Mouse (Mus musculus) lung, embryonic 14.5 days (tissue): ENCODE results near the gene Ceacam19. TPM values are rescaled to one million over a fixed set of nuclear protein-coding genes. Genes with fewer than 3 reads are reported as not detected.
A peak's percentile ranks its signal among the peaks of the same experiment; 100 is the strongest.
"Not testable (repeated sequence)": the region's sequence is repeated elsewhere in the genome, so short reads cannot be mapped to it uniquely, and the experiment has no call there.

ENCODE experiments used
- ATAC-seq: fragments of 200-750 bp; cut with Nextera tagmentation; 2 replicates; pipeline ENCODE4 v1.8.0; 2017; ENCODE audit warnings: mild to moderate bottlenecking, moderate TSS enrichment, moderate library complexity; ENCODE audit not compliant: insufficient read depth
- DNase-seq: peaks from one replicate; pipeline ENCODE4 v3.0.0-alpha.2; 2015
- H3K27ac ChIP-seq: fragments of 300-500 bp; sonication (generic); 2 replicates; pipeline ENCODE4 v1.5.1; 2014; ENCODE audit warnings: low read depth, mild to moderate bottlenecking, moderate library complexity
- H3K27me3 ChIP-seq: fragments of 300-500 bp; sonication (generic); 2 replicates; pipeline ENCODE4 v1.6.1; 2014; ENCODE audit warnings: low read length, control low read depth; ENCODE audit not compliant: insufficient read depth
- H3K36me3 ChIP-seq: fragments of 300-500 bp; sonication (generic); 2 replicates; pipeline ENCODE4 v1.6.1; 2014; ENCODE audit warnings: control low read depth; ENCODE audit not compliant: insufficient read depth
- H3K4me1 ChIP-seq: fragments of 300-500 bp; sonication (generic); 2 replicates; pipeline ENCODE4 v1.6.1; 2014; ENCODE audit warnings: antibody characterized with exemption, control low read depth; ENCODE audit not compliant: insufficient read depth
- H3K4me2 ChIP-seq: fragments of 300-500 bp; sonication (generic); 2 replicates; pipeline ENCODE4 v1.6.1; 2014; ENCODE audit warnings: mild to moderate bottlenecking
- H3K4me3 ChIP-seq: fragments of 300-500 bp; sonication (generic); 2 replicates; pipeline ENCODE4 v1.5.1; 2014; ENCODE audit warnings: low read depth, low read length
- H3K9ac ChIP-seq: fragments of 300-500 bp; sonication (generic); 2 replicates; pipeline ENCODE4 v1.6.1; 2014
- H3K9me3 ChIP-seq: fragments of 300-500 bp; sonication (generic); 2 replicates; pipeline ENCODE4 v1.6.1; 2016; ENCODE audit warnings: low read depth, low read length, control low read depth
- CTCF ChIP-seq: IDR thresholded peaks from 2 replicates; pipeline ENCODE4 v1.5.1; 2016; ENCODE audit warnings: antibody characterized with exemption, low read depth
- WGBS: fragments of 180-500 bp; shearing (Covaris S2); extraction: QIAGEN DNeasy Blood & Tissue Kit; methylation state at CpG from one replicate; pipeline ENCODE4 v1.1.7; 2014; 5-methylcytosine and 5-hydroxymethylcytosine counted together
- polyA plus RNA-seq: library from polyadenylated mRNA; unstranded; fragments of >200 nt; fragmentation: Nextera tagmentation; extraction: Ambion mirVana; gene quantifications from 2 replicates; pipeline ENCODE4 v1.2.1, GENCODE M21; 2014

Gene Ceacam19
- not detected in 2 replicates for polyA plus RNA-seq

- Histone ChIP-seq H3K4me3 (no peak within 1 kb of the TSS), H3K27me3 (no peaks in the 10 kb centered on the region), H3K9ac (no peak within 1 kb of the TSS), H3K27ac (no peak within 1 kb of the TSS), H3K4me1 (no peaks in the 10 kb centered on the region), H3K36me3 (no peaks in the 10 kb centered on the region), H3K9me3 (no peaks in the 10 kb centered on the region), H3K4me2 (no peak within 1 kb of the TSS)
- WGBS: 62% methylated on average over 7 of the region's 7 CpGs
- no peak for TF ChIP-seq CTCF
- ATAC-seq: no peak
- DNase-seq: no peak
Observed at GRCm38 (mm10) chr7:19887849-19888248, at the start of gene Ceacam19. Ceacam19 (minus strand) TSS chr7:19887965.

- H3K9ac ChIP-seq: no peak overlapping the region
- H3K9me3 ChIP-seq: no peaks in the 10 kb centered on the region
- DNase-seq (peak; percentile 75), ATAC-seq (no peak)
- no peaks in the 10 kb centered on the region for H3K27me3 ChIP-seq
- 0 out of 2 replicates have a peak, but pooled peaks cover 4% of the 10 kb centered on the region for H3K4me1 ChIP-seq
- no peak overlapping the region for H3K4me2 ChIP-seq
- H3K36me3 ChIP-seq: no peaks in the 10 kb centered on the region
- TF ChIP-seq CTCF: no peak
- H3K27ac ChIP-seq: no peak overlapping the region
- no peak overlapping the region for H3K4me3 ChIP-seq
- 65% methylated on average over 11 of the region's 11 CpGs for WGBS
Observed at GRCm38 (mm10) chr7:19937229-19937821, 49.6 kb upstream of the Ceacam19 start.

GRCm38 (mm10) chr7:19935961-19936360 lies 48.2 kb upstream of the Ceacam19 start:
- Histone ChIP-seq H3K36me3 (no peaks in the 10 kb centered on the region), H3K9me3 (no peaks in the 10 kb centered on the region), H3K9ac (no peak overlapping the region), H3K27ac (peak overlapping the region; percentile 48), H3K4me2 (no peak overlapping the region), H3K4me1 (0 out of 2 replicates have a peak, but pooled peaks cover 4% of the 10 kb centered on the region), H3K4me3 (no peak overlapping the region), H3K27me3 (no peaks in the 10 kb centered on the region)
- DNase-seq: peak; percentile 73
- ATAC-seq: no peak
- TF ChIP-seq CTCF: no peak
- WGBS: 50% methylated on average over 6 of the region's 6 CpGs

GRCm38 (mm10) chr7:19935171-19935751 lies 47.5 kb upstream of the Ceacam19 start:
- WGBS: 66% methylated on average over 20 of the region's 20 CpGs
- H3K36me3 ChIP-seq: no peaks in the 10 kb centered on the region
- no peaks in the 10 kb centered on the region for H3K27me3 ChIP-seq
- H3K9ac ChIP-seq: no peak overlapping the region
- no peak overlapping the region for H3K4me3 ChIP-seq
- peak overlapping the region; percentile 48; the same call in 1 of the 2 replicates for H3K27ac ChIP-seq
- DNase-seq (no peak), ATAC-seq (no peak)
- H3K4me1 ChIP-seq: 0 out of 2 replicates have a peak, but pooled peaks cover 4% of the 10 kb centered on the region
- H3K4me2 ChIP-seq: no peak overlapping the region
- no peak for TF ChIP-seq CTCF
- no peaks in the 10 kb centered on the region for H3K9me3 ChIP-seq

- H3K27ac ChIP-seq: peak overlapping the region; percentile 60; the same call in 1 of the 2 replicates
- WGBS: 18% methylated on average over 21 of the region's 21 CpGs
Observed at GRCm38 (mm10) chr7:19932877-19933809, 45.4 kb upstream of the Ceacam19 start.

GRCm38 (mm10) chr7:19932133-19932876 lies 44.5 kb upstream of the Ceacam19 start:
- no peaks in the 10 kb centered on the region for H3K9me3 ChIP-seq
- WGBS: 13% methylated on average over 13 of the region's 13 CpGs
- 0 out of 2 replicates have a peak overlapping the region, but pooled peaks have one; percentile 18 for H3K27ac ChIP-seq
- DNase-seq (peak; percentile 18), ATAC-seq (no peak)
- no peak overlapping the region for H3K9ac ChIP-seq
- H3K36me3 ChIP-seq: no peaks in the 10 kb centered on the region
- no peaks in the 10 kb centered on the region for H3K4me1 ChIP-seq
- no peak for TF ChIP-seq CTCF
- H3K4me2 ChIP-seq: peak overlapping the region; percentile 33; the same call in 1 of the 2 replicates
- no peak overlapping the region for H3K4me3 ChIP-seq
- no peaks in the 10 kb centered on the region for H3K27me3 ChIP-seq

More at GRCm38 (mm10) chr7:19932877-19933809, 45.4 kb upstream of the Ceacam19 start:
- ATAC-seq: peak; percentile 48; the same call in 1 of the 2 replicates
- Histone ChIP-seq H3K4me1 (no peaks in the 10 kb centered on the region), H3K36me3 (no peaks in the 10 kb centered on the region), H3K4me3 (no peak overlapping the region), H3K9me3 (no peaks in the 10 kb centered on the region), H3K9ac (no peak overlapping the region), H3K4me2 (peak overlapping the region; percentile 46), H3K27me3 (no peaks in the 10 kb centered on the region)
- DNase-seq: peak; percentile 78
- no peak for TF ChIP-seq CTCF

GRCm38 (mm10) chr7:19930481-19930880 lies 42.7 kb upstream of the Ceacam19 start:
- DNase-seq, H3K4me3 ChIP-seq, H3K36me3 ChIP-seq, H3K4me1 ChIP-seq, H3K9ac ChIP-seq, ATAC-seq, H3K27ac ChIP-seq, H3K4me2 ChIP-seq, H3K9me3 ChIP-seq, H3K27me3 ChIP-seq: not testable (repeated sequence)
- 59% methylated on average over 6 of the region's 6 CpGs for WGBS
